ENCODE assay signal across 26 mouse cellular contexts in the genomic region with DNA sequence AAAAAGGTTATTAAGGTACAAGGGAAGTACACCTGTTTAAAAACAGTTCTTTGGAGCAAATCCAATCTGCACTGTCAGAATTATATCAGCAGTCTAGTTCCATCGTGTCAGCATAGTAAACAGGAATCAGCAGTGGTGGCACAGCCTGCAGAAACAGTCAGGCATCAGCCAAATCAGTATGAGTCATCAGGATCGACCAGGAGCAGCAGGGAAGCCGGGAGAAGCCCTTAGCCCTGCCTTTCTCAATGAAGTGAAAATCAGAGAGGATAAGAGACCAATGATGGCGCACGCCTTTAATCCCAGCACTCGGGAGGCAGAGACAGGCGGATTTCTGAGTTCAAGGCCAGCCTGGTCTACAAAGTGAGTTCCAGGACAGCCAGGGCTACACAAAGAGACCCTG.
A peak's percentile ranks its signal among the peaks of the same experiment; 100 is the strongest.
DNase-seq lines count a peak whose midpoint lies in the region; ATAC-seq lines count a peak whose summit lies in the region.
"Had no signal": no experiment of that assay in that cellular context is flagged by ENCODE, and none has a peak within 500 bp of the region (broad histone marks: within the 10 kb centered on the region; RNA-seq: fewer than 3 reads in every experiment).

No protein-coding gene starts in this region.

- no peaks in the 10 kb centered on the region for H3K36me3 ChIP-seq in intestine, embryonic 16.5 days (ENCODE audit: control insufficient read depth, insufficient read depth, low read length)
- H3K36me3 ChIP-seq in hindbrain, embryonic 14.5 days (replicated peaks; ENCODE audit: control insufficient read depth, insufficient read depth) = no peaks in the 10 kb centered on the region
- H3K36me3 ChIP-seq: embryonic facial prominence, embryonic 10.5 days; embryonic facial prominence, embryonic 13.5 days; forebrain, embryonic 12.5 days; forebrain, embryonic 15.5 days; G1E; heart, embryonic 10.5 days; heart, embryonic 13.5 days; hindbrain, embryonic 12.5 days had no signal

- no peak overlapping the region for H3K9ac ChIP-seq in intestine, embryonic 16.5 days (ENCODE audit: low read depth, low read length)
- no peak overlapping the region for H3K9ac ChIP-seq in hindbrain, embryonic 14.5 days
- H3K9ac ChIP-seq: embryonic facial prominence, embryonic 13.5 days; forebrain, embryonic 12.5 days; forebrain, embryonic 15.5 days; heart, embryonic 13.5 days; hindbrain, embryonic 12.5 days had no signal

- DNase-seq in ES-CJ7 (ENCODE audit: low read depth, low spot score) (peak; percentile 7), ZHBTc4 (ENCODE audit: low read depth, low spot score) (peak; percentile 18)
- no peak for DNase-seq in cerebellum, adult 9-11 months
- no peak for DNase-seq in hindbrain, embryonic 14.5 days (ENCODE audit: low spot score)
- no peak for DNase-seq in right cerebral cortex, postnatal 14 days
- DNase-seq: adrenal gland, postnatal 10 days; adrenal gland, postnatal 36 days; cerebellum, adult 11 months; cerebellum, postnatal 10 days; cerebellum, postnatal 36 days; embryo, embryonic 11 days; gastrocnemius, postnatal 25 days; heart, adult 2 months; kidney, adult 11 months had no signal

- H3K27ac ChIP-seq in intestine, embryonic 16.5 days (ENCODE audit: low read length) = no peak overlapping the region
- no peak overlapping the region for H3K27ac ChIP-seq in hindbrain, embryonic 14.5 days
- H3K27ac ChIP-seq: embryonic facial prominence, embryonic 10.5 days; embryonic facial prominence, embryonic 13.5 days; forebrain, embryonic 12.5 days; forebrain, embryonic 15.5 days; heart, adult 2 months; heart, embryonic 10.5 days; heart, embryonic 13.5 days; hindbrain, embryonic 12.5 days had no signal

- no peak overlapping the region for H3K4me3 ChIP-seq in intestine, embryonic 16.5 days (ENCODE audit: low read length)
- no peak overlapping the region for H3K4me3 ChIP-seq in hindbrain, embryonic 14.5 days (replicated peaks; ENCODE audit: low read length)
- H3K4me3 ChIP-seq: embryonic facial prominence, embryonic 10.5 days; embryonic facial prominence, embryonic 13.5 days; erythroblast, embryonic 14.5 days; forebrain, embryonic 12.5 days; forebrain, embryonic 15.5 days; heart, adult 2 months; heart, embryonic 10.5 days; heart, embryonic 13.5 days; hindbrain, embryonic 12.5 days had no signal

- H3K9me3 ChIP-seq in intestine, embryonic 16.5 days (ENCODE audit: control insufficient read depth, low read length) = no peaks in the 10 kb centered on the region
- no peaks in the 10 kb centered on the region for H3K9me3 ChIP-seq in hindbrain, embryonic 14.5 days (ENCODE audit: control insufficient read depth, low read length)
- H3K9me3 ChIP-seq: embryonic facial prominence, embryonic 10.5 days; embryonic facial prominence, embryonic 13.5 days; forebrain, embryonic 12.5 days; forebrain, embryonic 15.5 days; G1E; heart, embryonic 10.5 days; heart, embryonic 13.5 days; hindbrain, embryonic 12.5 days had no signal

- peak; percentile 55; the same call in 1 of the 2 replicates for ATAC-seq in intestine, embryonic 16.5 days
- ATAC-seq in hindbrain, embryonic 14.5 days (ENCODE audit: low FRiP score) = no peak
- ATAC-seq: forebrain, embryonic 15.5 days; hindbrain, embryonic 16.5 days; Patski had no signal

- H3K4me1 ChIP-seq in intestine, embryonic 16.5 days (ENCODE audit: control insufficient read depth, insufficient read depth, low read length) = no peaks in the 10 kb centered on the region
- no peaks in the 10 kb centered on the region for H3K4me1 ChIP-seq in hindbrain, embryonic 14.5 days (replicated peaks; ENCODE audit: control insufficient read depth, insufficient read depth, low read length)
- H3K4me1 ChIP-seq: embryonic facial prominence, embryonic 10.5 days; embryonic facial prominence, embryonic 13.5 days; forebrain, embryonic 12.5 days; forebrain, embryonic 15.5 days; heart, embryonic 10.5 days; heart, embryonic 13.5 days; hindbrain, embryonic 12.5 days had no signal

- H3K4me2 ChIP-seq in intestine, embryonic 16.5 days (ENCODE audit: low read depth, low read length) = no peak overlapping the region
- H3K4me2 ChIP-seq in hindbrain, embryonic 14.5 days (replicated peaks) = no peak overlapping the region
- H3K4me2 ChIP-seq: embryonic facial prominence, embryonic 13.5 days; forebrain, embryonic 12.5 days; forebrain, embryonic 15.5 days; heart, embryonic 13.5 days; hindbrain, embryonic 12.5 days had no signal

- 71% methylated on average over 7 of the region's 7 CpGs for WGBS in intestine, embryonic 16.5 days
- WGBS in hindbrain, embryonic 14.5 days = 88% methylated on average over 7 of the region's 7 CpGs

- H3K27me3 ChIP-seq in intestine, embryonic 16.5 days (replicated peaks; ENCODE audit: control insufficient read depth, insufficient read depth, low read length) = no peaks in the 10 kb centered on the region
- no peaks in the 10 kb centered on the region for H3K27me3 ChIP-seq in hindbrain, embryonic 14.5 days (ENCODE audit: control insufficient read depth, insufficient read depth, low read length)
- H3K27me3 ChIP-seq: embryonic facial prominence, embryonic 13.5 days; forebrain, embryonic 12.5 days; forebrain, embryonic 15.5 days; heart, embryonic 13.5 days; hindbrain, embryonic 12.5 days had no signal

Comparison
In these comparisons a context has a peak if more than half of its experiments do, and no peak if none do; other contexts are left out.
1. DNase-seq: peak in ES-CJ7 (single experiment) and ZHBTc4 (single experiment); none in cerebellum, adult 9-11 months (single experiment), hindbrain, embryonic 14.5 days (single experiment) and right cerebral cortex, postnatal 14 days (single experiment).